Mouse (Mus musculus) A20 (cell line): ENCODE results near the gene Fbxo3.
"Not testable (repeated sequence)": the region's sequence is repeated elsewhere in the genome, so short reads cannot be mapped to it uniquely, and the experiment has no call there.

Experiments used
- DNase-seq: peaks from one replicate; pipeline ENCODE4 v3.0.0-alpha.2; 2011; ENCODE audit warnings: low read depth, low spot score

Gene Fbxo3

DNA sequence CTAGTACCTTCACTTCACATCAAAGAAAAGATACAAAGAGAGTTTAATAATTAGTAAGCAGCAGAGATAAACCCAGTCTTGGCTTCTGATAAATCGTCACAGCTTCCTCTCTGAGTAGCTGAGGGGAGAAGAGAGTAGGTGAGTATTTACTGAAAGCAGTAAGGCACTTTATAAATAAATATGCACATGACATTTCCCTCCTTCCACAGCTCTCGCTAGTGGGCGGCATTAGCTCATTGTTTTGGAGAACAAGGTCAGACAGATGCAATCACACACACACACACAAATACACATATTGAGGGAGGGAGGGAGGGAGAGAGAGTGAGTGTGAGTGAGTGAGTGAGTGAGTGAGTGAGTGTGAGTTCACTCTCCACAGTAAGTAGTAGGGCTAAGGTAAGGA lies 8.8 kb downstream of the Fbxo3 start:
- no peak for DNase-seq

DNA sequence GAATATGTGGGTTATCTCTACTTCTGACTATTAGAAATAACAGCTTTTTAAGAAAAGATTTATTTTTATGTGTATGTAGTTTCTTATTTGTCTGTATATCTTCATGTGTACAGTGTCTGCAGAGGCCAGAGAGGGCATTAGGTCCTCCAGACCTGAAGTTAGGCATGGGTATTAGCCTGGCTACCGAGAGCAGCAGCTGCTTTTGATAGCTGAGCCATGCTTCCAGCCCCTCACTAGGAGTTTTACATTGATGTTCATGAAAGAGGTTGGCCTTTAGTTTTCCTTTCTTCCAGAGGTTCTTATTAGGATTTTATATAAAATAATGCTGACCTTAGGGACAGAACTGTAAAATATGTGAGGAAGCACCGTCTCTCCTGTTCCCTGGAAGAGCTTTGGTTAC lies 10.7 kb downstream of the Fbxo3 start:
- DNase-seq = no peak

DNA sequence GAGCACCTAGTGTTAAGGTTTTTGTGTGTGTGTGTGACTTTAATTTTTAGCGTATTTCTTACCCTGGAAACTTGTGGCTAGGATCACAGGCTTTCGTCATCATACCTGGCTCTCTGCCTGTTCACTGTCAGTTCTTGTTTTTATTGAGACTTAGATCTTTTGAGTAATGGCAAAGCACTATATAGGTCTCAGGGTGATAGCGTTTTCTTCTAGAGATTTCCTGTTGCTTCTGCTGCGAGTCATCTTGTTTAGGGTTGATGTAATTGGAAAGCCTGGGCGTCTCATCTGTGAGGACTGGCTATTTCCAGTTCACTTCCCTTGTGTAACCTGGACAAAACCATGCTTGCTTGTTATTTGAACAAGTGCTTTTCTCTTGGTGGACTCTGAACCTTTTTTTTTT lies 14.1 kb downstream of the Fbxo3 start:
- DNase-seq = no peak

DNA sequence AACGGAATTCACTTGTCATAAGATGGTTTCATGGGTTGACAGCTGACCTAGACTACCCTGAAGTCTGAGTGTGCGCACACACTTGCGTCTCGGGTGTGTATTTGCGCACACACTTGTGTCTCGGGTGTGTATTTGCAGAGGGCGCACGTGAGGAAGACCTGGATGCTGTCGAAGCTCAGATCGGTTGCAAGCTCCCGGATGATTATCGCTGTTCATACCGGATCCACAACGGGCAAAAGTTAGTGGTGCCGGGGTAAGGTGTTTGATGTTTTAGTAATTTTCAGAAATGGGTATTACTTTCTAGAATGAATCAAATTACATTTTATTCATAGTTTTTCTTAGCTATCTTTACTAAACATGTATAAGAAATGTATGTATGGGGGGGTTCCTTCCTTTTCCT lies 15.2 kb downstream of the Fbxo3 start:
- DNase-seq = no peak

DNA sequence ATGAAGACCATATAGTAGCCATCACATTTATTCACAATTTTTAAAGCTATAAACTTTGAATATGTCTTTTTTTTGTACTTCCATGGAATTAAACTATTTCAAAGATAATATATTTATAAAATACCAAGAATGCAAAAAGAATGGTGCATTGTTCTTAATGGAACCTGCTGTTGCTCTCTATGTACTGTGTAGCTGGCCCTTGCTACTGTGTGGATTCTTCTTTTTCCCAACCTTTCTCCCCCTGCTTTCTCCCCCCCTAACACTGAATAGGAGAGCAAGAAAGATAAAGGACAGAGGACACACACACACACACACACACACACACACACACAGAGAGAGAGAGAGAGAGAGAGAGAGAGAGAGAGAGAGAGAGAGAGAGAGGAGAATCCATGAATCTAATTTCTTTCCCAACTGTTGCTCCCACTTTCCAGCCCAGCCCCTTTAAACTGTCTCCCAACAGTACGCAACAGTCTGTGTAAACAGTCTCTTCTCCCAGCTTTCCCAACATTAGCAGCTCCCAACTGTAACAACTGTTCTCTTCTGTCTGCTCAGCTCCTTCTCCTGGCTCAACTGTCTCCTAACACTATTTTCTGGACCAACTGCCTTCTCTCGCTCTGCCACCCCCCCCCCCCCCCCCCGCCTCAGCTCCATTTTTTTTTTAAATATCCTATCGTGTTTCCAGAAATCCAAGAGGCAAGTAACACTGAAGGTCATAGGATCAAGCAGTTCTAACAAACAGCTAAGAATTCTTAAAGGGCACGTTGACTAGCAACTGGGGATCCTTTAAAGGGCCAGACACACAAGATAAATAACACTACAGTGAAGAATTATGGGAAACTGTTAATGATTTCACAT lies 16.3 kb downstream of the Fbxo3 start:
- DNase-seq = no peak

DNA sequence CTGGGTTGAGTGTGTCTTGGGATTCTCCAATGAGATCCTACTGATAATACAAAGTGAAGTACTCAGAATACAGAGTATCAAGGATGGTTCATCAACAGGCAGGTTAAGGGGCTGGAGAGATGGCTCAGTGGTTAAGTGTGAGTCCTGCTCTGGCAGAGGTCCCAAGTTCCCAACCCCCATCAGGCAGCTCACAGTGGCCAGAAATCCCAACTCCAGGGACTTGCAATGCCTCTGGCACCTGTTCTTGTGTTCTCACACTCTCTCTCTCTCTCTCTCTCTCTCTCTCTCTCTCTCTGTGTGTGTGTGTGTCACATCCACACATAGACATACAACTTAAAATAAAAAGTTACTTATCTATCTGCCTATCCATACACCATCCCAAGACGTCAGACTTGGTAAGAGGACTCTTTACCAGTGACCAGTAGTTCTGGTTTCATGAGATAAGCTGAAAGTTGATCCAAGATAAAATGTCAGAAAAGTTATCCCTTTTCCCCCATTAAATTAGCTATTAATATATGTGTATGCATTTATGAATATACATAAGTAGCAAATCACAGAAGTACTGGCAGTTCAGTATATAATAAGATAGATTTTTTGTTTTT lies 17.1 kb downstream of the Fbxo3 start:
- no peak for DNase-seq

DNA sequence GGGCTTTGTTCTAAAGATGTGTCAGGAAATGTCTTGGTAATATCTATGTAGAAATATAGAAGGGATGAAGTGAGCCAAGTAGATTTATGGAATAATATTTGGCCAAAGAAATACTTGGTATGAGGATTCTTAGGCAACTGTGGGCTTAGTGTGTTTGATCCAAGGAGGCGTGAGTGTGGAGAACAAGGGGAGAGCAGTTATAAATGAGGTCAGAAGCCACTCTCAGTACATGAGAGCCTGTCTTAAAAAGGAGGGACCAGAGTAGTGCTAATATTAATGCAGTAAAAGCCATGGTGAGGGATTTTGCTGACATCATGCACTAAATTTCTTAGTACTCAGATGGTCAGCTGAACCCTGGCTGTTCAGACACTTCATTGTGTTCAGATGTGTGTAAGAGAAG lies 30.9 kb downstream of the Fbxo3 start:
- no peak for DNase-seq

DNA sequence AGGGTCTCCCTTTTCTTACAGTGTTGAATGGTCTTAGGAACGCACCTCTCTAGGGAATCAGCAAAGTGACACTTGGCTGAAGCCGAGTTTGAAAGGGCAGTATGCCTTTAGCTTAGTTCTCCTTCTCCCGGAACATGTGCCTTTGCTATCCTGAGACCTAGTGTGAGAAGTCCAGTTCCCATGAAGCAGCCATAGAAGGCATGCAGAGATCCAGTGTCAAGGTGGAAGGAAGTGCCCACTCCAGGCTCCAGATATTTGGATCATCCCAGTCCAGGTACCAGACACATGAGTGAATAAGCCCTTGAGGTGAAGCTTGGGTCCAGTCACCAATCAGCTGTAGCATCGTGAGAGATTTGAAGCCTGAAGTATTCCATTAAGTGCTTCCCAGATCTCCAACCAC lies 31.4 kb downstream of the Fbxo3 start:
- DNase-seq = no peak

DNA sequence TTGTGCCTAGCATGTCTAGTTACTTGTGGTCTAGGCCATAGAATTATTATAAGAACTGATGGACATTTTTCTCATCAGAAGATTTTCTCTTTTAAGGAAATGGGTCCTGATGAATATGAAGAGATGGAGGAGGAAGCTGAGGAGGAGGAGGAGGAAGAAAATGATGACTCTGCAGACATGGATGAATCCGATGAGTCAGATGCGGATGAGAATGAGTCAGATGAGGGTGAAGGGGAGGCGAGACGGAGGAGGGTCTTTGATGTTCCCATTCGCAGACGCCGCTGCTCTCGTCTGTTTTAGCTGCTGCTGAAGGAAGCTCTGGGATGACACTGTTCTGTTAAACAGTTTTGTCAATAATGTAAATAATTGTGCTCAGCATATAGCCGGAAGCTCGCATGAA lies 32.3 kb downstream of the Fbxo3 start:
- DNase-seq = no peak

DNA sequence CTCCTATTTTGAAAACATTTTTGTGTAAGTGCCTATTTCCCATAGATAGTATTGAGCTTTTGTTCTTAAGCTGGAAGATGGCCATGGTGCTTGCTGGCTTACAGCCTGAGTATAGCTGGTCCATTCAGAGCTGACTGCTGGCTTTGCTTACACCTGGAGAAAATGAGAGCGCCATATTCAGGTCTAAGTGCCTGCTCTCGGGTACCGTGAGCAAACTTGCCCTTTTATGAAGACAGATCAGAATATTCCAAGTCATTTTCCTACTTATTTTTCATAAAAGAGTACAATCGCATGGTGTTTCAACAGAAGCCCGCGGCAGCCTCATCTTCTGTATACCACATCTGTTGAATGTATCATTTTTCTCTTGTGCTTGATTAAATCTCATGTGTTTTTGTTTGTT lies 33.5 kb downstream of the Fbxo3 start:
- DNase-seq = no peak

DNA sequence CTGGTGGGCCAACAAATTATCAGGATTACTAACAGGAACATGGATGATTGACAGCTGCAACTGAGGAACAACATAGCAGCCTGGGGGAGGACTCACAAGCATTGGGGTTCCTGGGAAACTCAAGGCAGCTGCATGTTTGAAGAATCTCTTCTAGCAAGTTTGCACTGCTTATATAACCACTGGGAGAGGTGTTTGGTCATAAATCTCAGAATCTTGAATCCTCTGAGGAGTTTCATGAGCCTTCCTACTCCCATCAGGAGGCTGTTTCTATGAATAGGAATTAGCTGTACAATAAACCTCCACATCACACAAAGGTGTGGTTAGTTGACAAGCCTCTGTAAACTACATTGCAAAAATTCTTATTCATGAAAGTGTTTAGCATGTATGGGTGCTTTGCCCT lies 35.1 kb downstream of the Fbxo3 start:
- no peak for DNase-seq

DNA sequence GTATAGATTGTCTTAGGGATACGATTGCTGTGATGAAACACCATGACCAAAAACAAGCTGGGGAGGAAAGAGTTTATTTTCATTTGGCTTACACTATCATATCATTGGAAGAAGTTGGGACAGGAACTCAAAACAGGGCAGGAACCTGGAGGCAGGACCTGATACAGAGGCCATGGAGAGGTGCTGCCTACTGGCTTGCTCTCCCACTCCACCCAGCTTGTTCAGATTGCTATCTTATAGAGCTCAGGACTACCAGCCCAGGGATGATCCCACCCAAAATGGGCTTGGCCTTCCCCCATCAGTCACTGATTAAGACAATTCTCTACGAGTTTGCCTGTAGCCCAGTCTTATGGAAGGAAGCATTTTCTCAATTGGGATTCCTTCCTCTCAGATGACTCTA lies 36.6 kb downstream of the Fbxo3 start:
- DNase-seq = no peak

DNA sequence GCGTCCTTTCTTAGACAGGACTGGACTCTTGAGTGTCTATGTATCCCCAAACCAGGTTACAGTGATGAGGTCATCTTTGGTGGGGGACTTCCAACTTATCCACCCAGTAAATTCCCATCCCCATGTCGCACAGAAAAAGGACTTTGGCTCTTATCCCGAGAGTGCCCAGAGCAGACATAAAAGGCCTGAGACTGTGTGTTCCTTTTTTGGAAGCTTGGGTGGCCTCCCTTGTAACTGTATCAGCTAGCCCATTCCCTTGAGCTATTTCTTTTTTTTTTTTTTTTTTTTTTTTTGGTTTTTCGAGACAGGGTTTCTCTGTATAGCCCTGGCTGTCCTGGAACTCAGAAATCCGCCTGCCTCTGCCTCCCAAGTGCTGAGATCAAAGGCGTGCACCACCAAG lies 38.0 kb downstream of the Fbxo3 start, which contains the start of gene Gm10912:
TSS of gene Gm10912 (plus strand) at position 301 of the 400 bp plus-strand sequence.
- not testable (repeated sequence) for DNase-seq

DNA sequence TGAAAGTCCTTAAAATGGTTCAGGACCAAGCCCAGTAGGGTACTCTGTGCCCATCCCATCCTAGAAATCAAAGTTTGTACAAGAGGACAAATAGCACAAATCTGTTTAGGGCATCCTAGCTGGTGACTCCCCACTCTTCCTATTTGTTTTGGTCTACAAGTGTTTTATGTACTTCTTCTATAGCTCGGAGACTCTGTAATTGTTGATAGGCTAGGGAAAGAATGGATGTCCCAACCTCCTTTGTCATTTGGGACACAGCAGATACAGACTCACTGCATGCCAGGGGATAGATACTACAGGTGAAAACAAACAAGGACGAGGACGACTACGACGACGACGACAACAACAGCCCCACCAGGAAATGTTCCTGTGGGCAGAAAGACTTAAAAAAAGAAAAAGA lies 40.9 kb downstream of the Fbxo3 start, which contains the start of gene Gm10799:
TSS of gene Gm10799 (minus strand) at position 101 of the 400 bp plus-strand sequence.
- not testable (repeated sequence) for DNase-seq

DNA sequence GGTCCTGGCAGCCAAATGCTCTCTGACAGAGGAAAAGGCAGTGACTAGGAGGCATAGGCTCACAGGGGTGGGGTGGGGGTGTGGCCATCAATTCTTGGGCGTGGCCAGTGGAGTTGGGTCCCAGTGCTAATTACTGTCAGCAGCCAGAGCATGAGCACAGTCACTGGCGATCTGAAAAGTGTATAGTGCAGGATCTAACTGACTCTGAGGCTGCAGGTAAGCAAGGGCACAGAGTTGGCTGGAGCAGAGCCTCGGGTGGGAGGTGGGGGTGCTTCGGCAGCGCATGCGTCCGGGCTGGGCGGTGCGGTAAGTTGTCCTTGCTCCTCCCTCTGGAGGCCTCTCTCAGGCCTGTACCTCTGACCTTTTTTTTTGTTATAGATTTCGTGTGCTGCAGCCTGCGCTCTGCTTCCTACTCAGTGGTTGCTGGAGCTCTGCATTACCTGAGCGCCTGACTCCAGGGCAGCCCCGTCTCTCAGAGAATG lies 42.2 kb downstream of the Fbxo3 start, which contains the start of gene Cd59b:
TSS of gene Cd59b (plus strand) at position 146 of the 482 bp plus-strand sequence.
- DNase-seq = peak; percentile 89

DNA sequence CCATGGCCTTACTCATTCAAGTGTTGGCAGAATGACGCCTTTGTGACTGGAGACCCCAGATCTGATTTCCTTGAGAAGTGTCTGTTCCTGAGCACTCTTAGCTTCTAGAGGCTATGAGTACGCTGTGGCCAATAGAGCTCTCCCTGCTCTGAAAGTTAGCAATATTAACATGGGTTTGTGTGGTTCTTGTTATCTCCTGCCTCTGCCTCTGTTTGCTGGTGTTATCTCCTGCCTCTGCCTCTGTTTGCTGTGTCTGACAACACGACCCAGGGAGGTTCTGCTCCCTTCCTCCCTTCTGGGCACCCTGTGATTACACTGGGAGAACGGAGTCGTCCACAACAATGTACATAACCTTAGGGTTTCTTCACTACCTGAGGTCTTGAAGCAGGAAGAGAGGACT lies 50.8 kb downstream of the Fbxo3 start:
- DNase-seq = not testable (repeated sequence)

DNA sequence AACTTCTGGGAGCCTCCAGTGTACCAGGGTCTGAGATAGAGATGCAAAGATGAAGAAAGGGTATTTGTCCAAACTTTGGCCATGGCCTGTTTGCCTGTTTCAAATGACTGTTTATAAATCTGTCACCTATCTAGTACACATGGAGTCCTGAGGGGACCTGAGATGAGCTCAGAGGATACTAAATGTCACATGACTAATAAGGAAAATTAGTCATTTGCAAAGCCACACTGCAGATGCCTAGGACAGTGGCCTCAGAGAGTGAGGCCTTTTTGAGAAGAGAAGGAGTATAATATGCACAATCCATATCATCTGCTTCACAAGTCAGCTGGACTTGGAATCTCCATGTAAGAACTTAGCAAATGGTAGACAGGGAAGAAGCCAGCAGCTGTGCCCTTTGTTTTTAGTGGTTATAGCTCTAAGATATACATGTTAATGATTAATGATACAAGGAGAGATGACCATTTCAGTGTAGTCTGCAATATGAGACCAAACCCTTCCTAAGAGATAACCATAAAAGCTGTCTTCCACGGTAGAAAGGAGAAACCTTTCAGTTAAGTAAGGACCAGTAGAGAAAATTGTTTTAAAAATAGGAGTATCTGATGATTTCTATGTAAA lies 54.0 kb downstream of the Fbxo3 start:
- not testable (repeated sequence) for DNase-seq

DNA sequence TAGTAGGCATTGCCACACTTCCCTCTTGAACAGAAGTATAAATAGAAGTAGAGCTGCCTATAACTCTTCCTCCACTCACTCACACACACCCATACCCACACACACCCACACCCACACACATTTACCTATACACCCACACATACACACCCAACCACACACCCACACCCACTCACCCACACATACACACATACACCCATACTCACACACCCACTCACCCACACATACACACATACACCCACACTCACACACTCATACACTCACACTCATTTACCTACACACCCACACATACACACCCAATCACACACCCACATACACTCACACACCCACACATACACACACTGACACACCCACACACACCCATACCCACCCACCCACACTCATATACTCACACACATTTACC lies 55.0 kb downstream of the Fbxo3 start:
- no peak for DNase-seq

DNA sequence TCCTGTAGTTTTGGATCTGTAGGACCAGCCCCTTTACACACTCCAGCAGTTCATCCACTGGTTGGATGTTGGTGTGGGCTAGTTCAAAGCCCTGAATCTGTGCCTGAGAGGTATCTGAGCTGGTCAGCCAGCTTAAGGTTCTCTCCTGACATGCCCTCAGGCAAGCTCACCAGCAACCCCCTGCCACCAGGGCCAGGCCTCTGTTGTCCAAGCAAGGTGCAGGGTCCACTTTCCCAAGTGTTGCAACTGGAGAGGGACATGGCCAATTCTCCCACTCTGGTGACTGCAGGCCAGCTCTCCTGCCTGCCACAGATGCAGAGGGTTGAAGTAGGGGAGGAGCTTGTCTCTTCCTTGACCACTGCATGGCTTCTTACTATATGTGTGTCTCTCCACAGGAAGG lies 56.5 kb downstream of the Fbxo3 start:
- peak; percentile 2 for DNase-seq

DNA sequence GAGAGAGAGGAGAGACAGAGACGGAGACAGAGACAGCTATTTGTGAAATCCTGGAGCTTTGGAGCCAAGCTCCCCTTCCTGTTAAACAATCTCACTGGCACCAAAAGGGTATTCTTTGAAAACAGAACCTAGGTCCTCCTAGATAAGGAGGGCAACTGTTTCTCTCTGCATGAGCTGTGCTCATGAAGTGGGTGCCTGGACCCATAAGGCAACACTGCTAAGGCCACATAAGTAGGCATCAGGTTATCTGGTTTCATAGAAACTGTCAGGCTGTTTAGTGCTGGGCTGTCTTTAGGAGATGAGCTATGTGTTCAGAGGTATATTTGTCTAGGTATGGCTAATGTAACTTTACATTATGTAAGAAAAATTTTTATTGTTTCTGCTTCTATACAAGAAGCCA lies 60.0 kb downstream of the Fbxo3 start:
- not testable (repeated sequence) for DNase-seq

DNA sequence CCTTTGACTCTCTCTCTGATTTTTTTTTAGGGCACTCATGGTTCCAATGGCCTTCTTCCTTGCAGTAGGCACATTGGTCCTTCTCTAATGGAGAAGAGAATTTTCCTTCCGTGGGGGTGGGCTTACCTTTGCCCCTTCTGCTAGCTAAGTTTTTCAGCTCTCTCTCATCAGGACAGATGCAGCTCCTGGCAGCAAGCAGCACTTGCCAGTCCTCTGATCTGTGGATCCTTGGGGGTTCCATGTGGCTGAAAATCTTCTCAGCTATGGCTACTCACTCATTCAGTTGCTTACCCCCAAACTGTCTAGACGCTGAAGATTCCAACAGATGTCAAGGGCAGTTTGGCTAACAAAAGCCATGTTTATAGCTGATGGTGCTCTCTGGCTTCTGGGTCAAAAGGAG lies 65.8 kb downstream of the Fbxo3 start:
- peak; percentile 1 for DNase-seq

DNA sequence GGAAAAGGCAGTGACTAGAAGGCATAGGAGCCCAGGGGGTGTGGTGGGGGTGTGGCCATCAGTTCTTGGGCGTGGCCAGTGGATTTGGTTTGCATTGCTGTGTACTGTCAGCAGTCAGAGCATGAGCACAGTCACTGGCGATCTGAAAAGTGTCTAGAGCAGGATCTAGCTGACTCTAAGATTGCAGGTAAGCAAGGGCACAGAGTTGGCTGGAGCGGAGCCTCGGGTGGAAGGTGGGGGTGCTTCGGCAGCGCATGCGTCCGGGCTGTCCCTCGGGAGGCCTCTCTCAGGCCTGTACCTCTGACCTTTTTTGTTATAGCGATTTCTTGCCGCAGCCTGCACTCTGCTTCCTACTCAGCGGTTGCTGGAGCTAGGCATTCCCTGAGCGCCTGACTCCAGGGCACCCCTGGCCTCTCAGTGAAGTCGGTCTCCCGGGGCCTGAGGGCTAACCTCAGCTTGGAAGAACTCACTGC lies 68.3 kb downstream of the Fbxo3 start, which contains the start of gene Cd59a:
TSS of gene Cd59a (plus strand) at position 61 of the 473 bp plus-strand sequence.
- peak; percentile 92 for DNase-seq
